Mouse (Mus musculus): ENCODE measurements around the gene Icos. TPM values are rescaled to one million over a fixed set of nuclear protein-coding genes. Genes with fewer than 3 reads are reported as not detected.

Icos gene
- not detected in 2 replicates for polyA plus RNA-seq (2012)

GRCm38 (mm10) chr1:60977641-60978040, at the start of gene Icos:
Gene Icos, plus strand, starts transcription at chr1:60977927.

Other genes with a start within 250 kb of the Icos start
- 0.13 and 0.14 TPM in 2 replicates for gene Ctla4, start 90.9 kb upstream of the Icos start, polyA plus RNA-seq (2012)

All from megakaryocyte-erythroid progenitor cell, adult 5 weeks (primary cell).